Mouse (Mus musculus) intestine, embryonic 15.5 days (tissue): ENCODE data around the gene Paxip1. TPM values are rescaled to one million over a fixed set of nuclear protein-coding genes. Genes with fewer than 3 reads are reported as not detected.

Experiments used
- ATAC-seq: fragments of 200-750 bp; cut with Nextera tagmentation; 2 replicates; pipeline ENCODE4 v1.8.0; 2017; ENCODE audit warnings: moderate TSS enrichment, moderate library complexity
- H3K27ac ChIP-seq: fragments of 300-500 bp; sonication (generic); 2 replicates; pipeline ENCODE4 v1.5.1; 2015; ENCODE audit warnings: mild to moderate bottlenecking, inconsistent platforms
- H3K27me3 ChIP-seq: fragments of 300-500 bp; sonication (generic); replicated peaks from 2 replicates; pipeline ENCODE4 v1.6.1; 2015; ENCODE audit warnings: inconsistent platforms
- H3K36me3 ChIP-seq: fragments of 300-500 bp; sonication (generic); 2 replicates; pipeline ENCODE4 v1.6.1; 2015; ENCODE audit warnings: inconsistent platforms
- H3K4me1 ChIP-seq: fragments of 300-500 bp; sonication (generic); replicated peaks from 2 replicates; pipeline ENCODE4 v1.6.1; 2015; ENCODE audit warnings: inconsistent platforms
- H3K4me2 ChIP-seq: fragments of 300-500 bp; sonication (generic); replicated peaks from 2 replicates; pipeline ENCODE4 v1.6.1; 2015; ENCODE audit warnings: mild to moderate bottlenecking, inconsistent platforms
- H3K4me3 ChIP-seq: fragments of 300-500 bp; sonication (generic); replicated peaks from 2 replicates; pipeline ENCODE4 v1.5.1; 2015; ENCODE audit warnings: inconsistent platforms
- H3K9ac ChIP-seq: fragments of 300-500 bp; sonication (generic); 2 replicates; pipeline ENCODE4 v1.6.1; 2015; ENCODE audit warnings: inconsistent platforms
- H3K9me3 ChIP-seq: fragments of 300-500 bp; sonication (generic); 2 replicates; pipeline ENCODE4 v1.6.1; 2016; ENCODE audit warnings: inconsistent platforms
- WGBS: fragments of 180-500 bp; shearing (Covaris S2); methylation state at CpG from one replicate; pipeline ENCODE4 v1.1.7; 2015; 5-methylcytosine and 5-hydroxymethylcytosine counted together
- polyA plus RNA-seq: library from polyadenylated mRNA; unstranded; fragments of >200 nt; fragmentation: Nextera tagmentation; extraction: Ambion mirVana; gene quantifications from 2 replicates; pipeline ENCODE4 v1.2.1, GENCODE M21; 2015

The Paxip1 gene
- polyA plus RNA-seq, 1 experiment from 2014 or later: 29.6 TPM

GRCm38 (mm10) chr5:27717301-27717700 is 74.2 kb downstream of the Paxip1 start:
- H3K4me2 ChIP-seq: no peak overlapping the region
- ATAC-seq: no peak
- H3K27me3 ChIP-seq: no peaks in the 10 kb centered on the region
- no peaks in the 10 kb centered on the region for H3K36me3 ChIP-seq
- H3K9me3 ChIP-seq: no peaks in the 10 kb centered on the region
- no peak overlapping the region for H3K27ac ChIP-seq
- H3K9ac ChIP-seq: no peak overlapping the region
- no peaks in the 10 kb centered on the region for H3K4me1 ChIP-seq
- no peak overlapping the region for H3K4me3 ChIP-seq

- WGBS: 82% methylated on average over 4 of the region's 4 CpGs
- Histone ChIP-seq H3K27ac (no peak overlapping the region), H3K4me2 (no peak overlapping the region), H3K4me1 (no peaks in the 10 kb centered on the region), H3K9ac (no peak overlapping the region), H3K9me3 (no peaks in the 10 kb centered on the region), H3K36me3 (no peaks in the 10 kb centered on the region), H3K27me3 (no peaks in the 10 kb centered on the region), H3K4me3 (no peak overlapping the region)
- ATAC-seq: no peak
Observed at GRCm38 (mm10) chr5:27716026-27716425, 75.5 kb downstream of the Paxip1 start.

- no peak overlapping the region for H3K27ac ChIP-seq
Observed at GRCm38 (mm10) chr5:27714356-27714755, 77.1 kb downstream of the Paxip1 start.

DNA sequence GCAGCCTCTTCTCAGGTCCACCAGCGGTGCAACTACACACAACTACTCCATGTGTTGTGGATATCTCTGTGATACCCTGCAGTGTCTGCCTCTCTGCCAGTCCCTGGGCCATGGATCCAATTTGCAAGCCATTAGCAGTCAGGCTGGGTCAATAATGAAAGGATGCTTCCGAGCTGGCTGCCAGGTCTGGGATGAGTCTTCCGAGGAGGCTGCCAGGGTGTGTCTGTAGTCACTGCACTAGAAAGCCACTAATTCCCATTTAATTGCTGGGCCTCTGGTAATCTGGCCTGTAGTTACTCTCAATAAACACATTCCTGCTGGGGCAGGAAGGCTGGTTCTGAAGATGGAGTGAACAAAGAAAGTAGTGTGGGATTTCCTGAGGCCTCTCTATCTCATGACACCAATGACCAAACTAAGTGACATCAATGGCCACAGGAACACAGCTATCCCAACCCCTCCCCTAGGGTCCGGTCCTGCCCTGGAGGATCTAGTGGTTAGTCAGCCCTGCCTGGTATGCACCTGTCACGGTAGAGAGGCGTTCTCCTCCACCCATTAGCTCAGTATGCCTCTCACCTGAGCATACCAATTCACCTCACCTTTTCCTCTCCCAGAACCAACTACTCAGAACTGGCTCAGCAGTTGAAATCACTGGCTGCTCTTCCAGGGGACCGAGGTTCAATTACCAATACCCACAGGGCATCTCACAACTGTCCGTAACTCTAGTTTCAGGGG is 79.9 kb downstream of the Paxip1 start:
- WGBS: 56% methylated on average over 8 of the region's 8 CpGs
- Histone ChIP-seq H3K4me3 (no peak overlapping the region), H3K27me3 (no peaks in the 10 kb centered on the region), H3K9me3 (no peaks in the 10 kb centered on the region), H3K4me2 (no peak overlapping the region), H3K9ac (no peak overlapping the region), H3K27ac (no peak overlapping the region), H3K4me1 (peaks cover 12% of the 10 kb centered on the region), H3K36me3 (no peaks in the 10 kb centered on the region)
- 0 out of 2 replicates have a peak, but pooled peaks have one; percentile 24 for ATAC-seq

More at GRCm38 (mm10) chr5:27714356-27714755, 77.1 kb downstream of the Paxip1 start:
- Histone ChIP-seq H3K36me3 (no peaks in the 10 kb centered on the region), H3K9me3 (no peaks in the 10 kb centered on the region), H3K4me3 (no peak overlapping the region), H3K27me3 (no peaks in the 10 kb centered on the region), H3K4me1 (no peaks in the 10 kb centered on the region), H3K4me2 (no peak overlapping the region), H3K9ac (no peak overlapping the region)
- WGBS: 68% methylated on average over 9 of the region's 9 CpGs
- ATAC-seq: no peak

GRCm38 (mm10) chr5:27708209-27708608 is 83.3 kb downstream of the Paxip1 start:
- H3K27me3 ChIP-seq: no peaks in the 10 kb centered on the region
- ATAC-seq: peak; percentile 29; the same call in 1 of the 2 replicates
- 5% methylated on average over 6 of the region's 6 CpGs for WGBS
- H3K36me3 ChIP-seq: no peaks in the 10 kb centered on the region
- no peak overlapping the region for H3K27ac ChIP-seq
- H3K4me3 ChIP-seq: no peak overlapping the region
- no peaks in the 10 kb centered on the region for H3K9me3 ChIP-seq
- no peak overlapping the region for H3K4me2 ChIP-seq
- H3K9ac ChIP-seq: no peak overlapping the region
- H3K4me1 ChIP-seq: peaks cover 12% of the 10 kb centered on the region

DNA sequence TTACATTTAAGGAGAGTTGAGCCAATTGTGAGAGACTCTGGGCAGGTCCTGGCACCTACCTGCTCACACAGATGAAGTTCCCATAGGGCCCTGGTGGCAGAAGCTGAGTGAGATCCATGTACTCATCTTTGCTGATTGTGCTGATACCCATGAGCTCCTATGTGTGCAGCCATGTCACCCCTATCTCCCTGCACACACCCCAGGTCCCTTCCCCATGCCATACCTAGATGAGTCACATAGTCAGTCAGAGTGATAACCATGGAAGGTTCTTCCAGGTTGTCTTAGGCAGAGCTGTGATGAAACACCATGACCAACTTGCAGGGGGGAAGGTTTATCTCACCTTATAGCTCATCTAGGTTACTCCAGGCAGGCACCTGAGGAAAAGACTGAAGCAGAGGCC is 84.2 kb downstream of the Paxip1 start:
- H3K9ac ChIP-seq: no peak overlapping the region
- H3K4me3 ChIP-seq: no peak overlapping the region
- peaks cover 12% of the 10 kb centered on the region for H3K4me1 ChIP-seq
- H3K4me2 ChIP-seq: peak overlapping the region; percentile 9; the same call in 1 of the 2 replicates
- ATAC-seq: peak; percentile 55
- H3K9me3 ChIP-seq: no peaks in the 10 kb centered on the region
- no peaks in the 10 kb centered on the region for H3K36me3 ChIP-seq
- H3K27ac ChIP-seq: no peak overlapping the region
- H3K27me3 ChIP-seq: no peaks in the 10 kb centered on the region

DNA sequence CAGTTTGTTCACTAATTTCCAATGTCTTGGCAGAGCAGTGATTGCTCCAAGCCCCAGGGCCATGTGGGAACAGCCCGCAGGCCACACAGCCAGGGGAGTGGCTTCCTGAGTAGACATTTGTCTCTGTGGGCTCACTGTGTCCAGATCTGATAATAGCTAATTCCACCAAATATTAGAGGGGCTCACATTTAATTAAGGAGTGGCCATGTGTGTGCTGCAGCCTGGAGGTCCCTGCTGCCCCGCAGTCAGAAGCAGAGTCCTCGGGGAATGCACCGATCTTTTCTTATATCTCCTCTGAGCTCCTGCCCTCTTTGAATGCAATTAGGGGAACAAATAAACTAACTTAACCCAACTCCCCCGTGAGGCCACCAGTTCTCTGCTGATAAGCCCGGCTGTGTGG is 84.9 kb downstream of the Paxip1 start:
- 49% methylated on average over 6 of the region's 6 CpGs for WGBS
- ATAC-seq: peak; percentile 50
- H3K27ac ChIP-seq: 0 out of 2 replicates have a peak overlapping the region, but pooled peaks have one; percentile 7

GRCm38 (mm10) chr5:27705020-27705419 is 86.5 kb downstream of the Paxip1 start:
- Histone ChIP-seq H3K4me3 (no peak overlapping the region), H3K27me3 (no peaks in the 10 kb centered on the region), H3K27ac (no peak overlapping the region), H3K4me1 (peaks cover 12% of the 10 kb centered on the region), H3K9me3 (no peaks in the 10 kb centered on the region), H3K9ac (no peak overlapping the region), H3K36me3 (no peaks in the 10 kb centered on the region), H3K4me2 (no peak overlapping the region)
- ATAC-seq: no peak

More for the DNA sequence above, 84.9 kb downstream of the Paxip1 start:
- Histone ChIP-seq H3K4me2 (peak overlapping the region; percentile 9), H3K27me3 (no peaks in the 10 kb centered on the region), H3K9me3 (no peaks in the 10 kb centered on the region), H3K9ac (no peak overlapping the region), H3K36me3 (no peaks in the 10 kb centered on the region), H3K4me3 (no peak overlapping the region), H3K4me1 (peaks cover 12% of the 10 kb centered on the region)

GRCm38 (mm10) chr5:27702482-27702881 is 89.0 kb downstream of the Paxip1 start:
- H3K36me3 ChIP-seq: no peaks in the 10 kb centered on the region
- no peak overlapping the region for H3K4me2 ChIP-seq
- no peak overlapping the region for H3K9ac ChIP-seq
- 84% methylated on average over 6 of the region's 6 CpGs for WGBS
- no peak overlapping the region for H3K4me3 ChIP-seq
- no peaks in the 10 kb centered on the region for H3K4me1 ChIP-seq
- no peak for ATAC-seq
- no peak overlapping the region for H3K27ac ChIP-seq
- H3K27me3 ChIP-seq: no peaks in the 10 kb centered on the region
- no peaks in the 10 kb centered on the region for H3K9me3 ChIP-seq

Other genes with a start within 250 kb of the Paxip1 start
- 0.03 TPM in 1 of 2 replicates, not detected in the other for gene Htr5a, start 50.5 kb upstream of the Paxip1 start, polyA plus RNA-seq